Mouse (Mus musculus) CD4-positive naive resting alpha-beta T cell, adult 76 days (primary cell): ENCODE results near the gene Spata4. TPM values are rescaled to one million over a fixed set of nuclear protein-coding genes. Genes with fewer than 3 reads are reported as not detected.

Experiments used
- total RNA-seq: library from RNA; stranded (reverse); gene quantifications from one replicate; pipeline ENCODE4 v1.2.4, GENCODE M21; 2023

Spata4 gene
- total RNA-seq = not detected

GRCm38 (mm10) chr8:54600671-54601251, at the start of gene Spata4:
Gene Spata4, plus strand, starts transcription at chr8:54600781.

Other genes starting within 250 kb of the Spata4 start
- gene Asb5, start 71.2 kb upstream of the Spata4 start, total RNA-seq = not detected
- 32.9 TPM for gene Spcs3, start 70.8 kb upstream of the Spata4 start, total RNA-seq